Mouse (Mus musculus): ENCODE data around the gene Rorb.

The Rorb gene

GRCm38 (mm10) chr19:19110793-19111427 is at the start of gene Rorb:
Gene Rorb, minus strand, starts transcription at chr19:19111196.
- in situ Hi-C loops (cut with MboI, MseI): no loop called here

- in situ Hi-C loops (cut with MboI, MseI): no loop called here
Observed at GRCm38 (mm10) chr19:19148847-19149246, 37.9 kb upstream of the Rorb start.

GRCm38 (mm10) chr19:19144447-19144846 is 33.5 kb upstream of the Rorb start:
- in situ Hi-C loops (cut with MboI, MseI): no loop called here

GRCm38 (mm10) chr19:19136856-19137255 is 25.9 kb upstream of the Rorb start:
- in situ Hi-C loops (cut with MboI, MseI): no loop called here

GRCm38 (mm10) chr19:19135838-19136237 is 24.8 kb upstream of the Rorb start:
- in situ Hi-C loops (cut with MboI, MseI): no loop called here

GRCm38 (mm10) chr19:19122324-19122723 is 11.3 kb upstream of the Rorb start:
- in situ Hi-C loops (cut with MboI, MseI): loop anchor here (10.0 kb wide), 1 partner anchor 1342 kb away; no protein-coding TSS in a partner anchor

- in situ Hi-C loops (cut with MboI, MseI): no loop called here
Observed at GRCm38 (mm10) chr19:19112180-19112579, 1.2 kb upstream of the Rorb start.

- in situ Hi-C loops (cut with MboI, MseI): no loop called here
Observed at GRCm38 (mm10) chr19:19111428-19112170, 603 bp upstream of the Rorb start.

- in situ Hi-C loops (cut with MboI, MseI): no loop called here
Observed at GRCm38 (mm10) chr19:19110011-19110768, 806 bp downstream of the Rorb start.

- in situ Hi-C loops (cut with MboI, MseI): no loop called here
Observed at GRCm38 (mm10) chr19:19108596-19109381, 2.2 kb downstream of the Rorb start.

GRCm38 (mm10) chr19:19104581-19104980 is 6.4 kb downstream of the Rorb start:
- in situ Hi-C loops (cut with MboI, MseI): no loop called here

GRCm38 (mm10) chr19:19097149-19097548 is 13.8 kb downstream of the Rorb start:
- in situ Hi-C loops (cut with MboI, MseI): no loop called here

- in situ Hi-C loops (cut with MboI, MseI): no loop called here
Observed at GRCm38 (mm10) chr19:19089427-19089826, 21.6 kb downstream of the Rorb start.

GRCm38 (mm10) chr19:19077880-19078279 is 33.1 kb downstream of the Rorb start:
- in situ Hi-C loops (cut with MboI, MseI): no loop called here

GRCm38 (mm10) chr19:19074756-19075155 is 36.2 kb downstream of the Rorb start:
- in situ Hi-C loops (cut with MboI, MseI): no loop called here

GRCm38 (mm10) chr19:19058710-19059398 is 52.1 kb downstream of the Rorb start:
- in situ Hi-C loops (cut with MboI, MseI): no loop called here

- in situ Hi-C loops (cut with MboI, MseI): no loop called here
Observed at GRCm38 (mm10) chr19:19058201-19058600, 52.8 kb downstream of the Rorb start.

- in situ Hi-C loops (cut with MboI, MseI): no loop called here
Observed at GRCm38 (mm10) chr19:19043138-19043537, 67.9 kb downstream of the Rorb start.

GRCm38 (mm10) chr19:19040800-19041199 is 70.2 kb downstream of the Rorb start:
- in situ Hi-C loops (cut with MboI, MseI): no loop called here

- in situ Hi-C loops (cut with MboI, MseI): no loop called here
Observed at GRCm38 (mm10) chr19:19034482-19035315, 76.3 kb downstream of the Rorb start.

Data from T-helper 1 cell (primary cell).